Mouse (Mus musculus) C2C12 (cell line): ENCODE measurements around the gene Tpcn2. TPM values are rescaled to one million over a fixed set of nuclear protein-coding genes. Genes with fewer than 3 reads are reported as not detected.

Experiments used
- H3K27me3 ChIP-seq: one replicate; pipeline ENCODE4 v1.6.1; 2011; ENCODE audit not compliant: control insufficient read depth, insufficient read depth, insufficient read length
- H3K36me3 ChIP-seq: one replicate; pipeline ENCODE4 v1.6.1; 2011; ENCODE audit not compliant: control insufficient read depth, insufficient read depth
- H3K4me3 ChIP-seq: one replicate; pipeline ENCODE4 v1.5.1; 2011; ENCODE audit warnings: mild to moderate bottlenecking, control low read depth; ENCODE audit not compliant: poor library complexity, insufficient read depth, severe bottlenecking
- H3K79me2 ChIP-seq: one replicate; pipeline ENCODE4 v1.6.1; 2011; ENCODE audit not compliant: control insufficient read depth, insufficient read depth
- H3K79me3 ChIP-seq: one replicate; pipeline ENCODE4 v1.6.1; 2011; ENCODE audit warnings: low read depth, control low read depth
- H3ac ChIP-seq: one replicate; pipeline ENCODE3; 2011; ENCODE audit warnings: low read depth; ENCODE audit not compliant: control insufficient read depth, insufficient read length
- CEBPB ChIP-seq: IDR thresholded peaks from one replicate; pipeline ENCODE4 v1.6.1; 2011; ENCODE audit warnings: low read depth, mild to moderate bottlenecking, control low read depth, moderate library complexity
- CTCF ChIP-seq: IDR thresholded peaks from one replicate; pipeline ENCODE4 v1.5.1; 2011; ENCODE audit not compliant: control insufficient read depth, insufficient read depth, insufficient read length
- FOSL1 ChIP-seq: IDR thresholded peaks from one replicate; pipeline ENCODE4 v1.8.0; 2011; ENCODE audit warnings: mild to moderate bottlenecking, low read length; ENCODE audit not compliant: poor library complexity, insufficient read depth, severe bottlenecking
- MAX ChIP-seq: IDR thresholded peaks from one replicate; pipeline ENCODE4 v1.6.1; 2011; ENCODE audit warnings: mild to moderate bottlenecking, control low read depth
- MYOD1 ChIP-seq: IDR thresholded peaks from one replicate; pipeline ENCODE4 v1.6.1; 2011; ENCODE audit warnings: low read depth; ENCODE audit not compliant: control insufficient read depth, insufficient read length
- MYOG ChIP-seq: IDR thresholded peaks from one replicate; pipeline ENCODE4 v1.6.1; 2011; ENCODE audit not compliant: control insufficient read depth, insufficient read length; ENCODE audit errors: extremely low read depth
- USF1 ChIP-seq: IDR thresholded peaks from one replicate; pipeline ENCODE4 v1.6.1; 2011; ENCODE audit warnings: low read depth, mild to moderate bottlenecking, control low read depth, moderate library complexity
- polyA plus RNA-seq: library from polyadenylated mRNA; unstranded; fragments of >200 nt; fragmentation: generic; extraction: Trizol; gene quantifications from one replicate; pipeline ENCODE4 v1.2.1, GENCODE M21; 2012; ENCODE audit warnings: missing spikeins

Gene Tpcn2
- polyA plus RNA-seq, 1 experiment: 5.2 TPM

DNA sequence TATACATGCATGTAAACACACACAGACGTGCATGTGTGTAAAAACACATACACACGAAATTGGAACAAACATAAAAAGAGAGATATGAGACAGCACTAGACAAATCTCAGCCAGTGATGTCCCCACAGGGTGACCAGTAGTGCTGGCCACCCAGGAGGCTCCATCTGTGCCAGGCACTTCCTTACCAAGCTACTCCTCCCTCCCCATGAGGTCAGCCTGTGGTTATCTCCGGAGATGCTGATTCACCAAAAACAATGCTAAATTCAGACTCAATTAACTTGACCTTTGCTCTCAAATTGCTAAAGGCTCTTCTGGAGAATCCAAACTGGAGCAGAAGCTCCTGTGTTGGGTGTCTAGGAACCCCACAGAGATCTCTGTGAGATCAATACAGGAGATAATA, 96.0 kb downstream of the Tpcn2 start:
- Histone ChIP-seq H3K36me3 (no peaks in the 10 kb centered on the region), H3K27me3 (no peaks in the 10 kb centered on the region), H3K79me2 (no peaks in the 10 kb centered on the region), H3K4me3 (no peak overlapping the region), H3ac (no peak overlapping the region), H3K79me3 (no peaks in the 10 kb centered on the region)
- TF ChIP-seq MAX: no peak
- TF ChIP-seq FOSL1: no peak
- no peak for TF ChIP-seq MYOG
- no peak for TF ChIP-seq MYOD1
- TF ChIP-seq CTCF: no peak
- TF ChIP-seq USF1: no peak
- TF ChIP-seq CEBPB: no peak

DNA sequence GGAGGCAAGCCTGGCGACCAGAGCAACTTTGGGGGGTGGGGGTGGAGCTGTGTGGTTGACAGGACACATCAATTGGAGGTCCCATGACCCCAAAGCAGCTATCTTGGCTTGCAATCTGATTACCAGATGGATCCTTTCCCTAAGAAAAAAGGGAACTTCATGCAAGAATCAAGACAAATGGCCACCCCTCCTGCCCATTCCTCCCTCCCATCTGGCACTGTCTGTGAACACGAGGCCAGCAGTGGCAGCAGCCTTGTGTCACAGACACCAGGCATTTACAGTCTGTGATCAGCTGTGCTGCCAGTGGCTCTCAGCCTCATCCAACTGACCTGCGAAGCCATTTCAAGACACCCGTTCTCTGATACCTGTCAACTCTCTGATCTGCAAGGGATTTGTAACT, 101.4 kb downstream of the Tpcn2 start:
- Histone ChIP-seq H3K27me3 (no peaks in the 10 kb centered on the region), H3K79me2 (no peaks in the 10 kb centered on the region), H3ac (no peak overlapping the region), H3K36me3 (no peaks in the 10 kb centered on the region), H3K79me3 (no peaks in the 10 kb centered on the region), H3K4me3 (no peak overlapping the region)
- no peak for TF ChIP-seq MYOG
- no peak for TF ChIP-seq CTCF
- TF ChIP-seq MAX: no peak
- no peak for TF ChIP-seq CEBPB
- no peak for TF ChIP-seq USF1

DNA sequence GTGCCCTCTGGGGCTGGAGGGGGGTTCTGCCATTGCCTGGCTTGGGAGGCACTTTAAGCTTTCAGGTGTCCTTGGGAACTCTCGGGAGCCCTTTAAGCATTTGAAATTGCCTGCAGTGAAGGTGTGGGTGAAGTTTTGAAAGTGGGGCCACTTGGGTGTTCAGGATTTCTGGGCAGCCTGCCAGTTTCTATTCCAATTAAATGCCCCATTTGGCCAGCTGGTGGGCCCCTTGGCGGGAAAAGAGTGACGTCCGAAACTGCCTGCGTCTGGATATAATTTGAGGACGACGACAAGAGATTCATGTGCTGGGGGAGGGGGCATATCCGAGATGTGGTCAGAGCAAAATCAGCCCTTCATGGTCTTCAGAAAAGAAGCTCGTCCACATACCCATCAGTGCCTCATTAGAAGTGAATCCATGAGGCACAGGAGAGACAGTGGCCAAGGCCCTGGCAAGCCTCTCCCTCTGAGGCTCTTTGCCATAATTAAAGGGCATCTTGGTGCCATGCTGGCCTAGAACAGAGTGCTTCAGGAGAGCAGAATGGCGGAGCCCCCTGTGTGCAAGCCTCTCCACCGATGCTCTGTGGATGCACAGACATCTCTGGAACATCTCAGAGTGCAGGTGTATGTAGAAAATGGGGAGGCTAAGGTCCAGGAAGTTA, 102.3 kb downstream of the Tpcn2 start:
- Histone ChIP-seq H3K36me3 (no peaks in the 10 kb centered on the region), H3K4me3 (no peak overlapping the region), H3ac (no peak overlapping the region), H3K79me2 (no peaks in the 10 kb centered on the region), H3K79me3 (no peaks in the 10 kb centered on the region), H3K27me3 (no peaks in the 10 kb centered on the region)
- no peak for TF ChIP-seq CTCF
- no peak for TF ChIP-seq USF1
- no peak for TF ChIP-seq CEBPB
- TF ChIP-seq MAX: no peak
- TF ChIP-seq MYOD1: no peak
- TF ChIP-seq MYOG: no peak
- no peak for TF ChIP-seq FOSL1

DNA sequence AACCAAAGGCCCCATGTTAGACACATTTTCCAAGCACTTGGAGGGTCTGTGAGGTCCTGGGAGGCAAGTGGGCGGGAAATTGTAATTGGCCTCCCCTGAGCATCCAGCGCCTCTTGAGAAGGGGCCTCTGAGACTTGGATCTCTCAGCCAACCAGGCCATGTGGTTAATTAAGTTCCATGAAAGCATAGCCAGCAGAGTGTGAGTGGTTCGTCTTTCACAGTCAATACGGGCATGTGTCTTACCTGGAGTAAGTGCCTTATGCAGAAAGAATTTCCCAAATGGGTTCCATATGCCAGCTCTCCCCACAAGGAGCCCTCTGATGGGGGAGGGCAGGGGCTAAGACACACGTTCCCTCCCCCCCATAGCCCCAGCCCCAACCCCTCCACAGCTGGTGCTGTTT, 104.1 kb downstream of the Tpcn2 start:
- no peak overlapping the region for H3K4me3 ChIP-seq
- H3K79me2 ChIP-seq: no peaks in the 10 kb centered on the region
- no peaks in the 10 kb centered on the region for H3K27me3 ChIP-seq
- H3ac ChIP-seq: no peak overlapping the region
- H3K36me3 ChIP-seq: no peaks in the 10 kb centered on the region
- H3K79me3 ChIP-seq: no peaks in the 10 kb centered on the region
- TF ChIP-seq MYOG: no peak
- no peak for TF ChIP-seq CTCF
- no peak for TF ChIP-seq FOSL1
- TF ChIP-seq MAX: no peak
- no peak for TF ChIP-seq CEBPB
- TF ChIP-seq MYOD1: no peak
- TF ChIP-seq USF1: no peak

DNA sequence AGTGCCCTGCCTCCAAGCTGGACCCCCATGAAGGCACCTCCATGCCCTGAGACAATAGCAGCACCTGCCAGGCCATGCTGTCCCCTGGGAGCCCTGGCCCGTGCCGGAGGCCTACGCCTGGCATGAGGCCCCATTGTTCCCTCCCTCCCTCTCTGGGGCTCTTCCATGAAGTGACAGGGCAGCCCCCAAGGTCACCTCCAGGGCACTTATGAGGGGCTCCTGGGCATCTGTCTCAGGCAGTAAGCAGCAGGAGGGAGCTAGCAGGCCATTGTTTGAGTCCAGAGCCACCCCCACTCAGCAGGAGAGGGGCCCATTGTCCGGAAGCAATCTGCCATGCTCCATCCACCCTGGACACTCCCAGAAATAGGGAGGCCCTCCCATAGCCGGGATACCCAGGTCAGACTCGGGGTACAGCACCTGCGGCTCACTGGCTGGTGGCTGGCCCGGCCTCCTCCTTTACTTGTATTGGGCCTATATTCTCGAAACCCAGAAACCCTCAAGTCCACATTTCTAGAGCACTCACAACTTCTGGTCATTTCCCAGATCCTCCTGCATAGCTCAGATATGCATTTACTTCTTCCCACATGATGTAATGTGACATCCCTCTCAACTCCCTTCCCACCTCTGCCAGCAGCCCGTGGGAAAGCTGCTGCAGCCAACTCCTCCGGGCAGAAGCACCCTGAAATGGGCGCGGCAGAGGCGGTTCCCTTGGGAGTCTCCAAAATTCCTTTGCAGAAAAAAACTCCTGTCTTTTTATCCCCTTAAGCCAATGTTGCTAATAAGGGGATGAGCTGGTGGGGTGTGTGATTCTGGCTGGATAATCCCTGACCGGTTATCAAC, 106.8 kb downstream of the Tpcn2 start:
- Histone ChIP-seq H3K79me3 (no peaks in the 10 kb centered on the region), H3K27me3 (no peaks in the 10 kb centered on the region), H3K4me3 (no peak overlapping the region), H3K79me2 (no peaks in the 10 kb centered on the region), H3K36me3 (no peaks in the 10 kb centered on the region), H3ac (no peak overlapping the region)
- TF ChIP-seq MAX (no peak), CTCF (no peak)
